Mouse (Mus musculus) 3134 (cell line): ENCODE results near the gene Ddx39.

Source experiments
- DNase-seq: peaks from one replicate; pipeline ENCODE4 v3.0.0-alpha.2; 2011; ENCODE audit warnings: low spot score; ENCODE audit not compliant: insufficient read length; ENCODE audit errors: extremely low read depth

Gene Ddx39

DNA sequence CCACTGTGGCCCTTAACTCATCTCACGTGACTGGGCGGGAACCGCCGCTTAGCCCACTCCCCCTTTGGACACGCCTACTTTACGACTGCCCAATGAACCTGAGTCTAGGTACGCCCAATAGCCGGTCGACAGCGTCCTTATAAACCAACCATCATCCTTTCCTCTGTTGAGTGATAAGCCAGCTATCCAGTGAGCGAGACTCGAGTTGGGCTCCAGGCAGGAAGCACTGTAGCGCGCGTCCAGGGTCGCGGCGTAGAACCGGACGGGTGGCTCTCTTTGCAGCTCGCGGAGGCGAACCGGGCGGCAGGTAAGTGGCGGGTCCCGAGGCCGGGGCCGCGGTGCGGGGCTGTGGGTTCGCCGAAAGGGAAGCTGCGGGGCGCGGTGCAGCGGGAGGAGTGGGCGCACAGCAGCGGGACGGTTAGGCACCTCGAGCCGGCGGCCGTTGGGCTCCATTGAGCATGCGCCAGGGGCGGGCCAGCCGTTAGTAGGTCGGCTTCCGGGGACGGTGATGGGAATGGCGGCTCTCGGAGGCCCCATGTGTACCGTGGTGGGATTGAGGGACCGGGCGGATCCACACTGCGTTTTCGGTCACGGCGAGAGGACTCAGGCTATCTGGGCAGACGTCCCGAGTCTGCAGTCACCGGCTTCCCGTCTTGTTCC lies at the start of gene Ddx39:
Gene Ddx39 (plus strand): TSS at position 147 of the 660 bp plus-strand sequence.
- peak; percentile 94 for DNase-seq

GRCm38 (mm10) chr8:83665969-83666865 lies 48.8 kb upstream of the Ddx39 start, which contains the start of gene Ptger1:
Gene Ptger1, plus strand, starts transcription at chr8:83666678.
- peak; percentile 65 for DNase-seq

GRCm38 (mm10) chr8:83666866-83667234 lies 48.1 kb upstream of the Ddx39 start:
- no peak for DNase-seq

GRCm38 (mm10) chr8:83667526-83667925 lies 47.5 kb upstream of the Ddx39 start:
- no peak for DNase-seq

- DNase-seq: no peak
These were observed 46.7 kb upstream of the Ddx39 start for GRCm38 (mm10) chr8:83668010-83668916.

- no peak for DNase-seq
These were observed 46.0 kb upstream of the Ddx39 start for GRCm38 (mm10) chr8:83669013-83669412.

DNA sequence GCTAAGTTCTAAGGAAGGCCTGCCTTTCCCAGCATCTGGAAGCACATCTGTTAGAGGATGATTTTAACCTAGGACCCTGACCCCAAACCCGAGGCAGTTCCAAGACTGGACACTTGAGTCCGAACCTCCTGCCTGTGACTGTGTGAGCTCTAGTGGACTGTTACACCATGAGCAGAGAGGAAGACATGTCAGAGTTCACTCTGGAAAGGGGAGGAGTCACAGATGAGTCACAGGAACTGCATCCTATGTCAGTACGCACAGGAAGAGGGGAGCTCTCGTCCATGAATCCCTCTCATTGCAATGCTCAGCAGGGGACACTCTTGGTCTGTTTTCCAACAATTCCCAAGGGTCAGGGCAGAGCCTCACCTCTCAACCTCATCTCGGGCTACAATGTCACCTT lies 42.0 kb upstream of the Ddx39 start:
- no peak for DNase-seq

DNA sequence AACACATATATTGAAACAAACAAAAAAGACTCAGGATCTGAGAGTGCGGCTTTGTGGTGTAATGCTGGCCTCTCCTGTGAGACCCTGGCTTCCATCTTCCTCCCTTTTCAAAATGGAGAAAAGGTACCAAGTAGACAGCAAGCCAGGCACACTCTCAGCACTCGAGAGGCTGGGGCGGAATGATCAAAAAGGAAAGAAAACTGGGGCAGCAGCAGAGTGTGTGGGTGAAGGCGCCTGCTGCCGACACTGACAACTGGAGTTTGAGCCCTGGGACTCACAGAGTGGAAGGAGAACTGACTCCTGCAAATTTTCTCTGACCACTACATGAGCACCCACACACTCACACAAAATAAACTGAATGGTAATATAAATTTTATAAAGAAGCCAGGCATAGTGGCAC lies 40.5 kb upstream of the Ddx39 start:
- no peak for DNase-seq

DNA sequence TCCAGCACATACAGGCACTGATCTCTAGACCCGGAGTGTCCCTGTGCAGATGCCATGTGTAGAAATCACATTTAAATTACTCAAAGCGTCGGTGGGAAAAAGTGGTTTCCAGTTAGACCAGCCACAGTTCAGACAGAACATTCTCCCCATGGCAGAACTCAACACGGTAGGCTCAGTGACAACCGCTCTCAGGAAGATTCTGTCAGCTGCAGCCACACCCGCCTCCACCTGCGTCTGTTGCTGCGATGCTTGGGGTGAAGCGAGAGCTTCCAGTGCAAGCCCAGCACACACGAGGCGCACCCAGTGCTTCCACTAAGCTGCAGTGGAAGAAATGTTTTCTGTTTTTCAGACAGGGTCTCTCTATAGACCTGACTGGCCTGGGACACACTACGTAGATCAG lies 35.1 kb upstream of the Ddx39 start:
- no peak for DNase-seq

DNA sequence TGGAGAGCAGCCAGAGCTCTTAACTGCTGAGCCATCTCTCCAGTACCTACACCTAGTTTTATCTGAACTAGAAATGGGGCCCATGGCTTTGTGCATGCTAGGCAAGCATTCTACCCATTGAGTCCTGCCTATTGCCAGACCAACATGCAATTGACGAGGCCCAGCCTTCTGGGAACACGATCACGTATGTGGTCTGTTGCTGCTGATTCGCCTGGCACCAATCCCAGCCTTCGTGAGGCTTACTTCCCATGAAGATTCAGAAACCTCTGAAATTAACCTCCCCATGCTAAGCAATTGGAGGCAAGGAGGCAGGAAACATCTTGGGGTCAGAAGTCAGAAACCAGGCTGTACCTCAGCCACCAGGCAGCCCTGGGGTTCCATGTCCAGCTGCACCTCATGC lies 34.4 kb upstream of the Ddx39 start:
- no peak for DNase-seq

- no peak for DNase-seq
These were observed 33.9 kb upstream of the Ddx39 start for GRCm38 (mm10) chr8:83681099-83681498.

DNA sequence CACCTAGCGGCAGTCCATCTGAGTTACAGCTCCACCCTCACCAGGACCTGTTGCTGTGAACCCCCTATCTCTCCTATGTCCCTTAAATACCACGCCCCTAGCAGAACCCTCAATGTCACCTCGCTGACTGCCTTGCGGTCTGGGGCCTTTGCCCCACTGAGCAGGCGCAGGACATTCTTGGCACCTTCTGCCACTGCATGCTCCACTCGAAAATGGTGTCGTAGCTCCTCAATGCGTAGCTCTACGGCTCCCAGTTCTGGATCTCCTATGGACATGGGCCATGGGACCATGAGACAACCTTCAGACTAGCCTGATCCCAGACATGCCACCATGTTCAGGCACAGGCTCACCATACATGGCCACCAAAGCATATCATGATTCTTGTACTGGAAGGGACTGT lies 30.5 kb upstream of the Ddx39 start:
- DNase-seq: no peak

DNA sequence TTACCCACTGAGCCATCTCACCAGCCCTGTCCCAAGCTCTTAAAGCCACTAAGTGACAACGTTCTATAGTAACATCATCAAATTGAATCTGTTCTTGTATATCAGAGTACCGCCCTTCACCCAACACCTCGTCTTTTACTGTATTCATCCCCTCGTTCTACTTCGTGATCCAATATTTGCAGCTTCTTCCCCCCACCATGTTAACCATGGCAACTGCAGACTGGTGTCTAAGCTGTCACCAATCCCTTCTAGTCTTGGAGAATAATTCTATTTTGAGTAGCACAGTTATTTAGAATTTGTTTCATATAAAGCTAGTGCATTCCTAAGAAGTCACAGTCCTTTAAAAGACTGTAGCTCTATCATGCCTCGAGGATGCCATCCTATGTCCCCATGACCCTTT lies 25.7 kb upstream of the Ddx39 start:
- DNase-seq: no peak

- no peak for DNase-seq
These were observed 21.3 kb upstream of the Ddx39 start for GRCm38 (mm10) chr8:83693609-83694236.

- DNase-seq: no peak
These were observed 20.4 kb upstream of the Ddx39 start for GRCm38 (mm10) chr8:83694369-83695160.

DNA sequence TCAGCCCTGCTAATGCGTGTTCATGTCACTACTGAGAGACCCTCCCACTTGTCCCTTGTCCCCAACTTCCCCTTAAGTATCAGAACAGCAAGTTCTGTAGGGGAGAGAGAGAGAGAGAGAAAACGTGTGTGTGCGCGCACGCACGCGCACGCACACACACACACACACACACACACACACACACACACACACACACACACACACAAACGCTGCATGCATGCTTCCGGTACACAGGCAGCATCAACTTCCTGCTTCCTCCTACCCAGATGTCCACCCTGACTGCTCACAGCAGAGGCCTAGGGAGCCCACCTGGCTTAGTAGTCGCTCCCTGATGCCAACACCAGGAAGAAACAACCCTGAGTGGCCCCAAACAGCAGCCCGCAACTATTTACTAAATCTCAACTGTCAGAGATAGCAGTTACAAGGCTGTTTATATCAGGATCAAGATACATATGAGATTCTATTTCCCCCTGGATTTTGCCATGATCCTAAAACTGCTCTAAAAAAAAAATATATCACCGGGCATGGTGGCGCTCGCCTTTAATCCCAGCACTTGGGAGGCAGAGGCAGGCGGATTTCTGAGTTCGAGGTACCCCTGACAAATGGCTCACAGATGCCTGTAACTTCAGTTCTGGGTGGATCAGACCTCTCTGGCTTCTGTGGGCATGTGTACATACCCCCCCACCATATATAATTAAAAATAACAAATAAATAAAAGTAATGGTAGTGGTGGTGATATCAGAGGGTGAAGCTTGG lies 19.4 kb upstream of the Ddx39 start:
- DNase-seq: no peak

DNA sequence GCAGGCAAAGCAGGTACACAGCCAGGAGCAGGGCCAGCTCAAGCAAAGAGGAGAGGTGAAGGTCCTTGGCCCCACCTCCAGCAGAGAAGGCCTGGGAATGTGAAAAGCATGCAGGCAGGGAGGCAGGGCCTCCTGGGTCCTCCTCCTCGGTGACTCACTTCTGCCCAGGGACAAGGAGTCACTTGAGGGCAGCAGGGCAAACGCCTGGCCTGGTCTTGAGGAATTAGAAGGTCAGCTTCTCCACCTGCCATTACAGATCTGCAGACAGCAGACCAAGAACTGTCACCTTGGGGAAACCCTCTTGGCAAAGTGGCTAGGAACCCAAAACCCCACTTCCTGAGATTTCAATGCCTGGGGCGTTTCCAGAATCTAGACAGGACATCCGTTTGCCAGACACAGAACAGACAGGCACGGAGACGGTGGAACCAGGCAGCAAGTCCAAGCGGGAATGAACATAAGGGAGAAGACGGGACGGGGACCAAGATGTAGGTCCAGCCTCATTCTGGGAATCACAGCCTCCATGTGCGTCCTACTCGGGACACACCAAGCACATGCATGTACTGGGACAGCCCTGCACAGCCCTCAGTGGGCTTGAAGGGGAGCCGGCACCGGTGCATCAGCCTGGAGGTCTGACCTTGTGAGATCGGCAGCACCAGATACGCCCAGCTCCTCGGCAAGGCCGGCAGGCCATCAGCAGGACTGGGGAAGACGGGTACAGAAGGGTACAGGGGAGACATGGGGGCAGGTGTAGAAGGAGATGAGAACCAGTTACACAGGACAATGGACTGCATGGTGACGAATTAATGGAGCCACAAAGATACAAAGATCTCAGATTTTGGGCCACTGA lies 17.4 kb upstream of the Ddx39 start:
- DNase-seq: peak; percentile 65

DNA sequence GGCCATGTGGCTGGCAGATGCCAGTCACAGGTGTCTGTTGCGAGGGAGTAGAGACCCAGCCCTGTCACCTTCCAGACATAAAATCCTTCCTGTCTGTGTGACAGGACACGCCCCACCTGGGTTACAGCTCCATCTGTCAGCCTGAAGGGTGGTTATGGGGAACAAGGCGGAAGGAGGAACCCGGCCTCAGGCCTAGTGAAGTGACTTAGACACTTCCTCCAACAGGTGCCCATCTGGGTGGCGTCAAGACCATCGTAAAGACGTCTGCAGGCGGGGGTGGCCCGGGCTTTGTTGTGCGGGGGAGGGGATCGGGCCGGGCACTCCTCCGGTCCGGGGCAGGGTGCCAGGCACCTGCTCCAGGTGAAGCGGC lies 16.7 kb upstream of the Ddx39 start:
- peak; percentile 42 for DNase-seq
